Mouse (Mus musculus): ENCODE measurements around the gene Nol9.

Nol9 gene

DNA sequence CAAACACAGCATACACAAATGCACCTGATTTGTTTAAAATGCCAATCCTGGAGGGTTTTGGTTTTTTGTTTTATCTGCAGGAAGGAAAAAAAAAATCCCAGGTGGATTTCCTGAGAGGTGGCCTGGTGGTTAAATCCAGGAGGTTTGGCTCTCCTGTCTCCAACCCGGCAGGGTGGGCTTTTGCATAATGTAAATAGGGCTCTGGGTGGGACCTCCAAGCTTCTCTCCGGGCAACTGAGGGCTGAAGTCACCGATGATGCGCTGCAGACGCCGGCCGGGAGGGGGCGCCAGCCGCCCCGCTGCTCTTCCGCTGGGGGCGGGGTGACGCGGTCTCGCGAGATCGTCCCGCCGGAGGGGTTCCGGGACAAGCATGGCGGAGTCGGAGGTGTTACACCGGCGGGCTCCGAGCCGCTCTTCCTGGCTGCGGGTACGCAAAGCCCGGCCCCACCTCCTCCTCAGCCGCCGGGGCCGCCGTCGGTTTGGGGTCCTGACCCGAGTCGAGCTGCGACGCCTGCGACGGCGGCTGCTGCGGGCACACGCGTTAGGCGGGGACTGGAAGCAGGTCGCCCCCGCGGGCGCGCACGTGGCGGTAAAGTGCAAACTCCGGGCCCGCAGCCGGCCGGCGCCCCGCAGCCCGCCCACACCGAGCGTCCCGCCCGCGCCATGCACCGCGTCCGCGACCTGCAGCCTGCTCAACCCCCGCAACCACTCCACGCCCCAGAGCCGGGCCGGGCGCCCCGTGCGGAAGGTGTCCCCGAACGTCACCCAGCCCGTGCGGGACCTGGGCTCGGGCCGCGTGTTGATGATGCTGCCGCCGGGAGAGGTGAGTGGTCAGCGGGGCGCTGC lies at the start of gene Nol9:
Gene Nol9, plus strand, starts transcription at position 337 of the 846 bp plus-strand sequence.
- in situ Hi-C loops (cut with MboI, MseI) = loop anchor here in 1 of 2 experiments (10.0 kb wide), 1 partner anchor 1664 kb away; no protein-coding TSS in a partner anchor

DNA sequence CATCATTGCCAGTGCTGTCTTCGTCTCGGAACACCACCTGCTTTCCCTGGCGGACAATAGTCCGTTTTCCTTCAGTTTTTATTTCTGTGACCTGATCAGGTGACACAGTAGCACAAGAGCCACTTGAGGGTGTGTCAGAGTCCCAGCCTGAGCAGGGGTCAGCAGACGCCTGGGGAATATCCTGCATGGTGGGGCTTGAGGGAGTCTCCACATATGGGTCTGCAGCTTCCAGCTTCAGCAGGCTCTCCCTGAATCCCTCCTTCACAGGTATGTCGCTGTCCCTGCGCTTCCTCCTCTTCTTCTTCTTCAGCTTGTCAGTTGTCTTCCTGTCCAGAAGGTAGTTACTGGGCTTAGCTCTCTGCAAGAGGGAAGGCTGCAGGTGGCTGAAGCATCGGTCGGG lies 47.0 kb upstream of the Nol9 start:
- in situ Hi-C loops (cut with MboI, MseI) = loop anchor here (25.0 kb wide), 2 partner anchors 1755 to 1970 kb away; partner anchors contain the start of genes A430005L14Rik (in 1 of the 2) and Eno1 (in 1 of the 2)

DNA sequence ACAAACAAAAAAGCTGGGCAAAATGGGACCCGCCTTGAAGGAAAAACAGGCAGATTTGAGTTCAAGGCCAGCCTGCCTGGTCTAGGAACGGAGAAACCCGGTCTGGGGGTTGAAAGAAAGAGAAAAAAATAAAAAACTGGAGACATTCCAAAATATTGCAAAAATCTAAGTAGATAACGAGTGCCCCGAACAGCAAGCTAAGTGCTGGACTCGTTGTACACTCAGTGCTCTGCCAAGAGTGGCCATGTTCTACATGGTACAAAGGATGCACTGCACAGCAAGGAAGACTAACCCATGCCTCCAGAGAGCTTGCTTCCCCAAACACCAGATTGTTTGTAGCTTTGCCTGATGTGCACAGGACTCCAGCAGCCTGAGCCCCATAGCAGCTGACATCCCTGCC lies 46.1 kb upstream of the Nol9 start:
- in situ Hi-C loops (cut with MboI, MseI) = loop anchor here (25.0 kb wide), 2 partner anchors 1756 to 1969 kb away; partner anchors contain the start of genes A430005L14Rik (in 1 of the 2) and Eno1 (in 1 of the 2)

DNA sequence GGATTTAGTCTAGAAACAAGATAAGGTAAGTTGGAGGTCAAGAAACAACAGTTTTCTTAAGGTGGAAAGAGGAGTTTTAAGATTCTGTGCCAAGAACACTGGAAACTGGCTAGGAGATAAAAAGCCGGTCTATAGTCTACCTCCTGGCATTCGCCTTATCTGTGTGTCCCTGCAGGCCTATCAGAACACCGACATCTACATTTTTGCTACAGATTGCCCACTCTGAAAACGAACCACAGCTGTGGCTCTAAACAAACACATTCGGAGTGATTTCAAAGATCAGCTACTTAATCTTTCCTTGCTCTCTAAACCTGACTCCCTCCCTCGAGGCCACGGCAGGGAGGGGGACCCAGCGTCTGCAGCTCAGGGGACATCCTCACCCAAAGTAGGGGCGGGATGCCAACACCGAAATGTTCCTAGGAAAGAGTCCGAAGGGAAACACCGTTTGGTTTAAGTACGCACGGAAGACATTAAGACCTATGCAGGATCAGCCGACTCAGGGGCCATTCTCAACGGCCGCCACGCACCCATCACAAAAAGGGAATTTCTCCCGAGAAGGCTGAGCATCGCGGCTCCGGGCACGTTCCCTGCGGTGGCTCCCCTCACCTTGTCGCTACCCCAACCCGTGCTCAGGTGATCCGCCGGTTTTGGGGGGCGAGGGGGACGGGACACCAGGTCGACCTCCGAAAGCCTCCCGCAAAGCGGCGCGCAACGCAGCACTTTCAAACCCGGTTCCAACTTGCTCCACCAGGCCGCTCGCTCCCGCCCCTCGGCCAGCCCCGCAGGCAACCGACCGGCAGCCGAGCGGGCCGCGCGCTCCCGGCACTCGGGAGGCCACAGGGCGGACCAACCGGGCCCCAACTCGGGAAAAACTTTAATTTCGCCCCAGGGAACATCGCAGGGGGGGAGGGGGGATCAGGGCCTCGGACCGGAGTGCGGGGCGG lies 44.6 kb upstream of the Nol9 start:
- in situ Hi-C loops (cut with MboI, MseI) = loop anchor here (25.0 kb wide), 2 partner anchors 1757 to 1968 kb away; partner anchors contain the start of genes A430005L14Rik (in 1 of the 2) and Eno1 (in 1 of the 2)

DNA sequence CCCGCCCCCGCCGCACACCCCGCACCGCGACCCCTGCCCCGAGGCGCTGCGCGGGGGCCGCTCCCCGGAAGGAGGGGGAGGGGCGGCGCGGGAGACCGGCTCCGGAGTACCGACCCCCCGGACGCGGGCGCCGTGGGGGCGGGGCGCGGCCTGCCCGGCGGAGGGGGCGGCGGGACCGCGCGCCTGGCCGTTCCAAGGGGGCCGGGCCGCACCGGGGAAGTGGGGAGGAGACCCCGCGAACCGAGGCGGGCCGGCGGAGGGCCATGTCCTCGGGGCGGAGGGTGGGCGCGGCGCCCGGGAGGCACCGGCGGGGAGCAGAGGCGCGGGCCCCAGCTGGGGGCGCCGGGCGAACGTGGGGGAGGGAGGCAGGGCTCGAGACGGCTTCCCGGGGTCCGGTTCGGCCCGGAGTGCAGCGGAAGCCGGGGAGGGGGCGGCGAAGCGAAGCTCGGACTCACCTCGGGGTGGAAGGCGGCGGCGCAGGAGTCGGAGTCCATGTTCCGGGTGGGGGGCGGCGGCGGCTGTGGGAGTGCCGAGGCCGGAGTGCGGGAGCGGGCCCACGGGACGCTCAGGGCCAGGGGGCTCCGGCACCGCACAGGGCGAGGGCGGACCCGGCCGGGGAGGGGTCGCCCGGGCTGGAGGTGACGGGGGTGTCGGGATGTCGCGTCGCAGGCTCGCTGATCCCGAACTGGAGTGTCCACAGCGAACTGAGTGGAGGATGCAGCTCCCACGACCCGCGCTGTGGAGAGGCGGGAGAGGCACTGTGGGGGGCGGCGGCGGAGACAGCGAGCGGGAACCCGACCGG lies 43.5 kb upstream of the Nol9 start:
- in situ Hi-C loops (cut with MboI, MseI) = loop anchor here (25.0 kb wide), 2 partner anchors 1758 to 1967 kb away; partner anchors contain the start of genes A430005L14Rik (in 1 of the 2) and Eno1 (in 1 of the 2)

DNA sequence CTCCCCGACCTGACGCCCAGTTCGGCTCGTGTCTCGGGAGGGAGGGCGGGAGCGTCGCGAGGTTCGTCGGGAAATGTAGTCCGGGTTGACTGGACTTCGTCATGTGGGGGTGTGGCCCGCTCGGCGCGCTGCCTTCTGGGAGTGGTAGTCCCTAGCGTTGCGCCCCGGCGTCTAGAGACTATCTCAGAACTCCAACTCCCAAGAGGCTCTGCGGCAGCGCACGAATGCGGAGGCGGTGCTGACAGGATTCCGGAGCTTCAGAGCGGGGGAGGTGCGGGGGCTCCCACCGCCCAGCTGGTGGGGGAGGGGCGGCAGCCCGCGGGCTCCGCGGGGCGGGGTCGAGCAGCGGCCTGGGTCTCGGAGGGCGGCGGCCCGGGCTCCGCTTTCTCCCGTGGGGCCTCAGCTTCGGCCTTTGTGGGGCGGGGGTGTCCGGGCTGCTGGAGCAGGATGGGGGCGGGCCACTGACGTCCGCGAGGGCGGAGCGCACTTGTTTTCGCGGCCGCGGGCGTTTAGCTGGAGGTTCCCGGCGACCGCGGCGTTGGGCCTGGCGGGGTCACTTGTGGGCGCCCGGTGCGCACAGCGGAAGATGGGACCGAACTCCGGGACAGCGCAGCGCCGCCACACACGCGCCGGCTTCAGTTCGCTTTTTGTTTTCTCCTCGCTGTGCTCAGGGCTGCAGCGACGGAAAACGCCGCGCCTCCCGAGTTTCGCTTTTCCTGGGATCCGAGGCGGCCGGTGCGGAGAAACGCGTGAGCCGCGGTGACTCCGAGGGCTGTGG lies 42.8 kb upstream of the Nol9 start, which contains the start of gene Phf13:
Gene Phf13, minus strand, starts transcription at position 86 of the 778 bp plus-strand sequence.
- in situ Hi-C loops (cut with MboI, MseI) = loop anchor here (25.0 kb wide), 2 partner anchors 1759 to 1966 kb away; partner anchors contain the start of genes A430005L14Rik (in 1 of the 2) and Eno1 (in 1 of the 2)

DNA sequence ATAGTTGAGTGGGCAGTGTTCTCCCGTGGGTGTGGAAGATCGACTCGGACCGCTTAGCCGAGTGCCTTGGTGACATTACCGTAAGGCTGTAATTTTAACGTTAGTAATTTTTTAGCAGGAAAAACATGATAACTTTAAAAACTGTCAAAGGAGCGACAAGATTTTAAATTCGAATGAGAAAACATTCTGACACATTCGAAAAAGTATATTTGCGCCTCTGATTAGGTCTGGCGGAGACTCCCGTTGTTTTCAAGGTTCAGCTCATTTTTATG lies 42.2 kb upstream of the Nol9 start:
- in situ Hi-C loops (cut with MboI, MseI) = loop anchor here (25.0 kb wide), 2 partner anchors 1760 to 1965 kb away; partner anchors contain the start of genes A430005L14Rik (in 1 of the 2) and Eno1 (in 1 of the 2)

DNA sequence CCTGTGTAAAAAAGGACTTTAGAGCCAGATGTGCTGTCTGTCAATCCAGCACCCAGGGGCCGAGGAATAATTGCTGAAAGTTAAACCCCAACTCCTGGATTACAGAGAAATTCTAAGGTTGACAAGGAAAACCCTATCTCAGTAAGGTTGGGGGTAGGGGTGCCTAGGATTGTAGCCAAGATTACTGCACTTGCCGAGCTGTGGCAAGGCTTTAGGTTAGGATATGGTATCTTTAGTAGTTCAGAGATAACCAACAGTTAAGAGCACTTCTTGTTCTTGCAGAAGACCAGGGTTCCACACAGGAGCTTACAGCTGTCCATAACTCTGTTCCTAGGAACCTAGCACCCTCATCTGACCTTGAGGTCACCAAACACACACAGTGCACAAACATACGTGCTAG lies 41.4 kb upstream of the Nol9 start:
- in situ Hi-C loops (cut with MboI, MseI) = loop anchor here (25.0 kb wide), 2 partner anchors 1760 to 1965 kb away; partner anchors contain the start of genes A430005L14Rik (in 1 of the 2) and Eno1 (in 1 of the 2)

DNA sequence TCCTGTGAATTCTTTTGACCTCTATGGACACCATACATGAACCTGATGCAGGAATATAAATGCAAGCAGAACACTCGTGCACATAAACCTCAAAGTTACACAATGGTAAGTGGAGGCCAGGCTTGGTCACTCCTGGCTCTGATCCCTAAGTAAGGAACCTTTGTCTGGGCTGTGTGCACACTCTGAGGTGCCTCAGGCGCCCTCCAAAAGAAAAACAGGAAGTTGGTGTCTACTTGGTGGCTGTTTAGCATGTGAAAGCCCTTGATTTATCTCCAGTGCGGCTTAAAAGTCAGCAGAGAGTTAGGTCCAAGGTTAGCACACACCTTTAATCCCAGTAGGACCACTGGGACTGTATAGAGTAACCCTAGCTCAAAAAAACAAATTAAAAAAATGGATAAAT lies 39.6 kb upstream of the Nol9 start:
- in situ Hi-C loops (cut with MboI, MseI) = loop anchor here (25.0 kb wide), 2 partner anchors 1762 to 1963 kb away; partner anchors contain the start of genes A430005L14Rik (in 1 of the 2) and Eno1 (in 1 of the 2)

DNA sequence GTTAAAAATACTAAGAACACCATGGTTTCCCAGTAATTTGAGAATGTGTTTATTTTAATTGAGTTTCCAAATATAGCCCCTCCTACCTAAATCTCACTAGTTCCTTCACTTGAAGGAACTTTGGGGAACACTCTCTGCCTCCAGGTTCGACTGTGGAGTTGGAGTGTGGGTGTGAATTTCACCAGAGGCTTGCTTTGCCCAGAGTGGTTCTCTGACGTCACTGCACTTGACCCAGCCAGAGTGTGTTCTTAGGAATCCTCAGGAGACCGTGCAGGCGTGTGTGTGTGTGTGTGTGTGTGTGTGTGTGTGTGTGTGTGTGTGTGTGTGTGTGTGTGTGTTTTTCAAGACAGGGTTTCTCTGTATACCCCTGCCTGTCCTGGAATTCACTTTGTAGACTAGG lies 38.2 kb upstream of the Nol9 start:
- in situ Hi-C loops (cut with MboI, MseI) = loop anchor here in 1 of 2 experiments (10.0 kb wide), 1 partner anchor 1086 kb away; the partner anchor contains the start of genes Park7 and Tnfrsf9

DNA sequence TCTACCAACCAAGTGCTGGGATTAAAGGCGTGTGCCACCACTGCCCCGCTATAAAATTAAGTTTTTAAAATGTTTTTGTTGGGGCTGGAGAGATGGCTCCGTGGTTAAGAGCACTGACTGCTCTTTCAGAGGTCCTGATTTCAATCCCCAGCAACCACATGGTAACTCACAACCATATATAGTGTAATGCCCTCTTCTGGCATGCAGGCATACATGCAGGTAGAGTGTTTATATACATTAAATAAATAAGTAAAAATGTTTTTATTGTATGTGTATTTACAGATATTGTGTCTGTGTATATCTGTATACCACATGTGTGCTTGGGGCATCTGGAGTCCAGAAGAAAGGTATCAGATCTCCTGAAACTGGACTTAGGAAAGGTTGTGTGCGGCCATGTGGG lies 37.8 kb upstream of the Nol9 start:
- in situ Hi-C loops (cut with MboI, MseI) = loop anchor here in 1 of 2 experiments (10.0 kb wide), 1 partner anchor 1087 kb away; the partner anchor contains the start of genes Park7 and Tnfrsf9

DNA sequence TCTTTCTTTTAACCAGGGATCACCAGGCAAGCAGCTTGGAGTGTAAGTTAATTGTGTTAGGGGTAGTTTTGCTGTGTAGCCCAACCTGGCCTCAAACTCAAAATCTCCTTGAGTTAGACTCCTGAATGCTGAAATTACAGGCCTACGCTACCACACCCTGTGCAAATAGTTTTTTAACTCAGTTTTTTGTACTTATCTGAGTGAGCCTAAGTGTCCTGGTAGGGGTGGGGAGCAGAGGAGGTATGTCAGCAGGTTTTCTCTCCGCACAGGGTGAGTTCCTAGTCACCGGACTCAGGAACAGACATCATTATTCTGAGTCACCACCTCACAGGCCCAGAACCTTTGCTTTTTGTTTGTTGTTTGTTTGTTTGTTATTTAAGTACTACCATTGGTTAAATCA lies 37.1 kb upstream of the Nol9 start:
- in situ Hi-C loops (cut with MboI, MseI) = loop anchor here in 1 of 2 experiments (10.0 kb wide), 1 partner anchor 1087 kb away; the partner anchor contains the start of genes Park7 and Tnfrsf9

DNA sequence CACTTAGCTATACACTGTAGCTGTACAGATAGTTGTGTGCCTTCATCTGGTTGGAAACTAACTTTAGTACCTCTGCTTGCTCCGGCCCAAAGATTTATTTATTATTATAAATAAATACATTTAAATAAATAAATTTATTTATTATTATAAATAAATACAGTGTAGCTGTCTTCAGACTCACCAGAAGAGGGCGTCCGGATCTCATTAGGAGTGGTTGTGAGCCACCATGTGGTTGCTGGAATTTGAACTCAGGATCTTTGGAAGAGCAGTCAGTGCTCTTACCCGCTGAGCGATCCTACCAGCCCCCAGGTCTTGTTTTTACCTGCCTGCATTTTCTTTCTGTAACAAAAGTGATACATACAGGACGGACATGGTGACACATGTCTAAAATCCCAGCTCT lies 33.0 kb upstream of the Nol9 start:
- in situ Hi-C loops (cut with MboI, MseI) = loop anchor here in 1 of 2 experiments (10.0 kb wide), 1 partner anchor 1091 kb away; the partner anchor contains the start of genes Park7 and Tnfrsf9

DNA sequence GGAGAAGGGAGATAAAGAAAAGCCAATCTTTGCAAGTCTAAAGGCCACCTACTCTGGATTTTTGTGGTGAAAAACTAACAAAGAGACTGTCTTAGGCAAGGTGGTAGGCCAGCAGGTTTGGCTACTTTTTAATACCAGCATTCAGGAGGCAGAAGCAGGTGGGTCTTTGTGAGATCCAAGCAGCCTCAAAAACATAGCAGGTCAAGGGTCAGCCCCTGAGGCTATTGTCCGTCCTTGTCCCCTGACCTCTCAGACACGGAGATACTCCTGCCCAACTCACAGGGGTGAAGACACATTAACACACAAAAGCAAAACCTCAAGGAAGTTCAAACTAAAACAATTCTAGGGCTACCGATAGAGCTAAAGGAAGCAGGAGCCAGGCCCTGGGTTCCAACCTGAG lies 32.3 kb upstream of the Nol9 start:
- in situ Hi-C loops (cut with MboI, MseI) = loop anchor here in 1 of 2 experiments (10.0 kb wide), 1 partner anchor 1092 kb away; the partner anchor contains the start of genes Park7 and Tnfrsf9

DNA sequence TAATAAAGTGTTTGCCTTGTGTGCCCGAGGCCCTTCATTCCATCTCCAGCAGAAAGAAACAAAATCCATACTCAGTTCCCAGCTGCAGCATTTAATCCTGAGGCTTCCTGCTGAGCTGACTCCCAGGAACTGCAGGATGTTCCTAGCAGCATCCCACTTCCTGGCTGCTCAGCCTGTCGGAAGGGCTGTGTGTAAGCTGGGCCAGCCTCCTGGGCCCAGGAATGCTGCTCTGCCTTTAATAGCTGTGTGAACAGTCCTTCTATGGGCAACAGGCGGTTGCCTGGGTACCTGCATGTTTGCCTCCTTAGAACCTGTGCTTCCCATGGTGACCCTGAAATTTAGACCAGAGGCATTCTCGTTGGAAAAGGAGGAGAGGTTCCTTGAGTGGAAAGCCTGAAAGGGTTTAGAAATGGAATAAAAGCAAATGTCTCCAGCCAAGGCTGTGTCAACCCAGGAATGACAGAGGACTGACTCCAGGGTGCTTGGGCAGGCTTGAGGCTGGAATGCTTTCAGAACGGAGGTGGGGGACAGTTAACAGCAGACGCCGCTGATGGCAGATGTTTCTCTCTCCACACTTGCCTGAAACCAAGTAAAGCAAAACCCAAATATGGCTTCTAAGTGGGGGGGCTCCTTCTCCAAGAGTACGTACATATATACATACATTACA lies 31.5 kb upstream of the Nol9 start:
- in situ Hi-C loops (cut with MboI, MseI) = loop anchor here in 1 of 2 experiments (10.0 kb wide), 1 partner anchor 1093 kb away; the partner anchor contains the start of genes Park7 and Tnfrsf9

DNA sequence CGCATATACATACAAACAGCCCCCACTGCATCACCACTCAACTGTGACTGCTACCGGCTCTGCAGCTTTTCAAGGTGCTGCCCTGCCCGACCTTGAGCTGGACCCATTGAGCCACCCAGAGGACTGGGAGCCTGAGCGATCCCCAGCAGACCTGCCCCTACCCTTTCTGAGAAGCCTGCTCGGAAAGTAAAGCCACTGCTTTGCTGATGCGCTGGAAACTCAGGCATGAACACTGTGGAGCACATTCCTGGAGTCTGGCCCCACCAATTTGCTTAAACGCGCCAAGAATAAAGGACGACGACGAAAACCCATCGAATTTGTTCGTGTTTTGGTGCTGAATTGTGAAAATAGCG lies 31.0 kb upstream of the Nol9 start:
- in situ Hi-C loops (cut with MboI, MseI) = loop anchor here in 1 of 2 experiments (10.0 kb wide), 1 partner anchor 1093 kb away; the partner anchor contains the start of genes Park7 and Tnfrsf9

DNA sequence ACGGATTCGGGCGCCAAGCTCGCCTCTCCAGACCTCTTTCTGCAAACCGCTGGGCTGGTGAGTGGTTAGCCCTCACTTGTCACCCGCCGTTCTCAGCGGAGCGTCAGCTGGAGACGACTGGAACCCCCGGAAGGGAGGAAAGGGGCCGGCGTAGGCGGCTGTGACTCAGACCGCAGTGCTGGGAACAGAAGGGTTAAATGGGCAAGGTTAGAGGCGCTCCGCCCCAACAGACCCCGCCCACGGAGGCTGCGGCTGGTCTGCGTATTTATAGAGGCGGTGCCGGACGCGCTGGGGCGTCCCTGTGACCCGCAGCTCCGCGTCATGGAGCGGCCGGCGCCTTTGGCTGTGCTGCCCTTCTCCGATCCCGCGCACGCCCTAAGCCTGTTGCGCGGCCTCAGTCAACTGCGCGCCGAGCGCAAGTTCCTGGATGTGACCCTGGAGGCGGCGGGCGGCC lies 30.5 kb upstream of the Nol9 start, which contains the start of gene Klhl21:
Gene Klhl21, plus strand, starts transcription at position 182 of the 454 bp plus-strand sequence.
- in situ Hi-C loops (cut with MboI, MseI) = loop anchor here in 1 of 2 experiments (10.0 kb wide), 1 partner anchor 1094 kb away; the partner anchor contains the start of genes Park7 and Tnfrsf9

Data from T-helper 17 cell (primary cell).